Mouse (Mus musculus) liver, postnatal 0 days (tissue): ENCODE measurements at regions not wholly inside any gene's neighbourhood (a gene's known extent, or its start where the extent isn't known, plus 50 kb on each side); places are given as distances from the start of the nearest gene placed in this dataset.

Source experiments
- CTCF ChIP-seq: sonication (generic); IDR thresholded peaks from 2 replicates; pipeline ENCODE4 v1.5.1; 2016; ENCODE audit warnings: antibody characterized with exemption, low read depth
- EP300 ChIP-seq: IDR thresholded peaks from 2 replicates; pipeline ENCODE4 v1.6.1; 2016; ENCODE audit warnings: antibody characterized with exemption, low read depth, mild to moderate bottlenecking

DNA sequence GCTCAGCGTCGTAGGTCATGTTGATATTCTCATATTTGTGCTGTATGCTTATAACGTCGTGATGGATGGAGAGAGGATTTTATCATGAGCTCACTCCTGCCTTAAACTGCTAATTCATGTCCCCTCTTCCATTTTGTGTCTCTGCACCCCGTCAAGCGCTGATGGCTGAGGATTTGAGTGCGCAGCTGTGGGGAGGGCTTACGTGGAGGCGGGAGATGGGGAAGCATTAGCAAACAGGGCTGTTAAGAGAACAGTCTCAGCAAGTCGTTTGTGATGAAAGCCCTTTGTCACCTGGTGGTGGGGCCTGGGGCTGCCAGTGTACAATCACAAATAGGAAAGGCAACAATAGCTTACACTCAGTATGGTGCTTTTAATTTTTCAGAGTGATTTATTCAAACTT lies 131.7 kb upstream of the Zc3h12a start:
- TF ChIP-seq CTCF (no peak), EP300 (no peak)
